Mouse (Mus musculus) cerebellum, postnatal 14 days (tissue): ENCODE measurements around the gene Bax.
A peak's percentile ranks its signal among the peaks of the same experiment; 100 is the strongest.
"Not testable (repeated sequence)": the region's sequence is repeated elsewhere in the genome, so short reads cannot be mapped to it uniquely, and the experiment has no call there.

Experiments used
- DNase-seq, 2 experiments: peaks; one replicate each; pipeline ENCODE4 v3.0.0; 2021; ENCODE audit warnings: mixed read lengths in 2 of 2

Gene Bax

GRCm38 (mm10) chr7:45481374-45481927, 14.8 kb upstream of the Bax start, which contains the start of gene Tulp2:
Gene Tulp2 (plus strand): TSS chr7:45481877.
- DNase-seq = peak; percentile 79

GRCm38 (mm10) chr7:45480310-45480709, 13.6 kb upstream of the Bax start:
- not testable (repeated sequence) for DNase-seq

- DNase-seq = no peak
Measured at GRCm38 (mm10) chr7:45478774-45479173, 12.1 kb upstream of the Bax start.

GRCm38 (mm10) chr7:45477003-45477402, 10.3 kb upstream of the Bax start:
- DNase-seq = peak; percentile 79 to 80

GRCm38 (mm10) chr7:45476453-45476852, 9.8 kb upstream of the Bax start:
- no peak for DNase-seq

GRCm38 (mm10) chr7:45475291-45475969, 8.7 kb upstream of the Bax start:
- peak; percentile 46 to 60 for DNase-seq

- peak; percentile 79 to 86 for DNase-seq
Measured at GRCm38 (mm10) chr7:45470869-45471268, 4.2 kb upstream of the Bax start.

GRCm38 (mm10) chr7:45467090-45467670, 482 bp upstream of the Bax start:
- no peak for DNase-seq

GRCm38 (mm10) chr7:45465549-45465948, 1.1 kb downstream of the Bax start:
- DNase-seq = peak in 1 of 2 experiments; percentile 45

GRCm38 (mm10) chr7:45465112-45465511, 1.6 kb downstream of the Bax start:
- no peak for DNase-seq

- DNase-seq = peak in 1 of 2 experiments; percentile 59
Measured at GRCm38 (mm10) chr7:45463987-45464778, 2.5 kb downstream of the Bax start.

- not testable (repeated sequence) for DNase-seq
Measured at GRCm38 (mm10) chr7:45462868-45463267, 3.8 kb downstream of the Bax start.

GRCm38 (mm10) chr7:45462325-45462724, 4.4 kb downstream of the Bax start:
- DNase-seq = no peak

GRCm38 (mm10) chr7:45461781-45462180, 4.9 kb downstream of the Bax start:
- DNase-seq = no peak

- DNase-seq = peak in 1 of 2 experiments; percentile 38
Measured at GRCm38 (mm10) chr7:45461326-45461725, 5.4 kb downstream of the Bax start.

- DNase-seq = peak; percentile 58 to 70
Measured at GRCm38 (mm10) chr7:45460860-45461314, 5.8 kb downstream of the Bax start.

- DNase-seq = peak in 1 of 2 experiments; percentile 41
Measured at GRCm38 (mm10) chr7:45460377-45460776, 6.3 kb downstream of the Bax start.

- peak; percentile 96 for DNase-seq
Measured at GRCm38 (mm10) chr7:45459564-45460140, 7.0 kb downstream of the Bax start, which contains the start of gene Ftl1. Gene Ftl1 (minus strand): TSS chr7:45459884.

- DNase-seq = peak; percentile 89 to 96
Measured at GRCm38 (mm10) chr7:45458748-45459563, 7.7 kb downstream of the Bax start.

- DNase-seq = no peak
Measured at GRCm38 (mm10) chr7:45457204-45458060, 9.3 kb downstream of the Bax start.

GRCm38 (mm10) chr7:45456721-45457203, 9.9 kb downstream of the Bax start:
- no peak for DNase-seq
